Mouse (Mus musculus): ENCODE results near the gene Atp6v0c.

Gene Atp6v0c

GRCm38 (mm10) chr17:24199252-24199651, 29.8 kb upstream of the Atp6v0c start:
- DNase-seq (ENCODE audit: low read depth), result no peak

DNA sequence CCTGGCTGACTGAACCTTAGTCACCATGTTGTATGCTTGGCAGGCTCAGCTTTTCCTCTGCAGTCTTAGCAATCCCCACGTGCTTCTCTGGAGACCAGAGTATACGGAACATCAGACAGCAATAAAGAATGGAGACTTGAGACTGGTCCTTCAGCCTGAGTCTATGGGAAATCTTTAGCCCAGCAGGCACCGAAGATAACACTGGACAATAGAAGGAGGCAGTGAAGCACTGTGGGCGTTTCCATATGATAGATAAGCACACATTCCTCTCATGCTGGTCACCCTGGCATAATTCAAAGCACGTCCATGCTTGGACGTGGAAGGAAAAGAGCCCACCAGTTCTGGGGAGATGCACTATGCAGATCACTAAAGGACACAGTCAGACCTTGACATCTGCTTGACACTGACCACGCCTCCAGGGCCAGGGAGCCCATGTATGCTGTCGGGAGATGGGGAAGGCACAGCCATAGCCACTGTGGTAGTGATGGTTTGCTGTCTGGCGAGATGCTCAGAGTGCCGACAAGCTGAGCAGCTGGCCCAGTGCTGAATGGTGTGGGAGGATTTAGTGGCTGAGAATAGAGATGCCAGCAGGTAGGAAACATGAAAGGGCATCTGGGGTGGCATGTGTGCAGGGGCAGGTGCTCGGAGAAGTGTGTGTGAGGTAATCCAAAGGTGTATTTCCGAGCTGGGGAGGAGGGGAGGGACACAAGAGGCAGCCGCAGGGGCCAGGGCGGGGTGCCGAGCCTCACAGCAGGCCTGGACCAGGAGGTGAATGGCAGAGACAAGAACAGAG, 27.7 kb upstream of the Atp6v0c start:
- no peak for DNase-seq (ENCODE audit: low read depth)

DNA sequence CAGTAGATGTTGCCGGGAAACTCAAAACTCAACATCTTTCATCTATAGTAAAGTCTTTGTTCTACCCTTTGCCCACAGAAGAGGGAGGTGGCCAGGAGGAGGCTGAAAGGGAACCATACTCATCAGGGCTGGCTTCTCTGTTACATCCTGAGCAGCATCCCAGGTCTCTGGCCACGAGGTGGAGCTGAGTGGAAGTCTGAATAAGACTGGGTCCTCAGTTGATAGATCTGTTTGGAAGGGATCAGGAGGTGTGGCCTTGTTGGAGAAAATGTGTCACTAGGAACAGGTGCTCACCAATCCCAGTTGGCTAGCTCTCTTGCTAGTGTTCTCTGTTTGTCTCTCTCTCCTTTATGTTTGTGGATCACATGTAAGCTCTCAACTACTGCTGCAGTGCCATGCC, 25.8 kb upstream of the Atp6v0c start:
- DNase-seq (ENCODE audit: low read depth), result no peak

DNA sequence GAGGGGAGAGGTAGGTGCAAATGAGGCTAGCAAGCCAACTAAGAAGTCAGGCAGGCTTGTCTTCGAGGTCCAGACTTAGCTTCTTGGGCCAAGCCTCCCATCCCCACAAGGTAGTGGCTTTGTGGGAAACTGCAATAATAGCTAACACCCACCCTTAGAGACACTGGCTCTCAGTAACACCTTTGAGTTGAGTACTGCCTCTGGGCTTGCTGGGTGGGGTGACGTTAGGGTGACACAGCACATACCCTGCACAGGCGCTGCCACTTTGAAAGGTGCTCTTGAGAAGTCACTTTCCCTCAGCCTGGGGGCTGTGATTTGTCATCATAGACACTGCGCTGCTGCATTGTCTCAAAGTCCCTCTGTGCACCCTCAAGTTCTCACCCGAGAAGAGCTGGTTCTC, 24.3 kb upstream of the Atp6v0c start:
- DNase-seq (ENCODE audit: low read depth), result no peak

DNA sequence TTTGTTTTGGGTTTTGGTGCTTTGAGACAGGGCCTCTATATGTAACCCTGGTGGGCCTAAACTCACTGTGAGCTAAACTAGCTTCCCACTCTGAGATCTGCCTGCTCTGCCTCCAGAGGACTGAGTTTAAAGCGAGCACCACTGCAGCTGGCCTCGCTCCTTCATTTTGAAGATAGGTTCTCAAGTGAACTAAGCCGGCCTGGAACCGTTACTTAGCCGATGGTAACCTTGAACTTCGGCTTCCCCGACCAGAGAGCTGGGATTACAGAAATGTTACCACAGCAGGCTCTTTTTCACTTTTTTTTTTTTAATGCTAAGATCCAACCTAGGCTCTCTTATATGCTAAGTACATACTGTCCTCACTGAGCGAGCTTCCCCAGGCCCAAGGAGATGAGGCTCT, 23.8 kb upstream of the Atp6v0c start:
- no peak for DNase-seq (ENCODE audit: low read depth)

GRCm38 (mm10) chr17:24192848-24193247, 23.3 kb upstream of the Atp6v0c start:
- DNase-seq (ENCODE audit: low read depth), result no peak

GRCm38 (mm10) chr17:24191481-24191880, 22.0 kb upstream of the Atp6v0c start:
- DNase-seq (ENCODE audit: low read depth), result no peak

GRCm38 (mm10) chr17:24190934-24191333, 21.4 kb upstream of the Atp6v0c start:
- DNase-seq (ENCODE audit: low read depth), result no peak

- DNase-seq (ENCODE audit: low read depth), result no peak
Observed at GRCm38 (mm10) chr17:24174259-24174658, 4.8 kb upstream of the Atp6v0c start.

GRCm38 (mm10) chr17:24173423-24173822, 3.9 kb upstream of the Atp6v0c start:
- peak; percentile 86 for DNase-seq (ENCODE audit: low read depth)

DNA sequence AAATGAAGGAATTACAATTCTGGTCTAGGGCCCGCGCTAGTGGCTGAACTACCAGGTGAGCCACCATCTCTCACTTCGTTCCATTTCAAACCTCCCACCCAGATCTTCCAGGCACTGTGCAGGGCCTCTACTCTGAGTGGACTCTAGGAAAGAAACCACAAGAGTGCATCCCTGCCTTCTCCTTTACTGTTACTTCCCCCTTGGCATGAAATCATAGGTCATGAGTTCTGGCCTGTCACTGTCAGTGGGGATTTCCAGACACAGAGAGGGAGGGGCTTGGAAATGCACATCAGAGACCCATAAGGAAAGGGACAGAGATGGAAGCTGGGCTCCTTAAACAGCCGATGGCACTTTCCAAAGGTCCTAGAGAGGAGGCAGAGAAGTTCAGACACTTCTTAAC, 2.2 kb upstream of the Atp6v0c start:
- DNase-seq (ENCODE audit: low read depth), result no peak

GRCm38 (mm10) chr17:24170729-24171128, 1.2 kb upstream of the Atp6v0c start:
- DNase-seq (ENCODE audit: low read depth), result peak; percentile 18

DNA sequence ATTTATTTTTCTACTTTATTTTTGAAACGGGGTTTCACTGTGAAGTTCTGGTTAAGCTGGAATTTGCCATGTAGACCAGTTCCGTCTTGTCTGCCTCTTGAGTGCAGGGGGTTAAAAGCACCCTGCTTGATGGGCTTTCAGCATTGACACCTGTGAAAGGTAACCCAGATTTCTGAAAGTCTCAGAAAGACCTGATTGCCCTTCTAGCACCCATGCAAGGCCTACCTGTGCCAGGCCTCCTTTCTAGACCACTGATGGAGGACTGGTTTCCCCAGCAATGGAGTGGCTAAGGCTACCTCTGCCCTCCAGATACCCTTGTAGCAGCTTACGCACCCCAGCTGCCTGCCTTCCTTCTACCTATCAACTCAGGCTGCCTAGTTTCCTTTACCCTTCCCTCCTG, 623 bp upstream of the Atp6v0c start:
- DNase-seq (ENCODE audit: low read depth), result no peak

DNA sequence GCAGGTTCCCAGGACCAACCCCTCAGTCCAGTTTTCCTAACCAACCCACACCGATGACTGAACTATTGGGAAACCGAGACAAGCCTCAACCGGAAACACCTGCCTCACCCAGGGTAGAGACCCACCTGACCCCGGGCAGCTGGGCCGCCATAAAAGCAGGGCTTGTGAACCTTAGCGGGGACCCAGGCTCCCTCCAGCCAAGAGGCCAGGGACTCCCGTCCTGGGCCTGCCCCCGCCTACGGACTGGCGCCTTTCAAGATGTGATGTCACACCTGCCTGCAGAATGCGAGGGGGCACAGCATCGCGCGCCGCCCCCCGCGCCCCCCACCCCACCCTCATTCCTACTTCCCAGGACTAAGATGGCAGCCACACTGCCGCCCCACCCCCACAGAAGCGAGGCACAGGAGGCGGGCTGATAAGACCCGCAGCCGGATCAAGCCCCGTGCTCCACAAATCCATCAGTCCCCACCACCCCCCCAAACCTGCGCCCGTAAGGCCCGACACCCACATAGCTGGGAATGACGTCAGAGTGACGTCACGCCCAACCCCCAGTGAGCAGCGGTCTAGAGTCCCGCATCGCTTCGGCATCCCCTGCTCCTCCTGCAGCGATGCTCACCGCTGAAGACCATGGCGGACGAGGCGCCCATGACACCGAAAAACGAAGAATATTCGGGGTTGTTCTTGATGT, 768 bp downstream of the Atp6v0c start:
- peak; percentile 94 for DNase-seq (ENCODE audit: low read depth)

- DNase-seq (ENCODE audit: low read depth), result no peak
Observed at GRCm38 (mm10) chr17:24167891-24168505, 1.5 kb downstream of the Atp6v0c start.

DNA sequence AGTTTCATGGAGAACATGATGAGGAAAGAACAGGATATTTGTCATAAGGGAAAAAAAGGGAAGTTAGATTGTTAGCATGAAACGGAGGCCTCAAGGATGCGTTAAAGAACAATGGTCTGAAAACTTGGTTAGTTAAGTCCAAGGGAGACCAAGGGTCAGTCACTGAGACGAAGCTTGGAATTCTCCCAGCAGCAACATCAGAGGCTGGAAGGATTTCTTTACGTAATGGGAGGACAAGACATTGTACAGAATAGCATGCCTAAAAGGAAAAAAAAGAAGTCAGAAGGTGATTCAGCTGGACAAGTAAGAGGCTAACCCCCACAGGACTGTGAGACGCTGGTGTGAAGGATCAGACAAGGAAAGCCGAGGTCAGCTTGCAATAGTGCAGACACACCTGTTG, 2.4 kb downstream of the Atp6v0c start:
- no peak for DNase-seq (ENCODE audit: low read depth)

DNA sequence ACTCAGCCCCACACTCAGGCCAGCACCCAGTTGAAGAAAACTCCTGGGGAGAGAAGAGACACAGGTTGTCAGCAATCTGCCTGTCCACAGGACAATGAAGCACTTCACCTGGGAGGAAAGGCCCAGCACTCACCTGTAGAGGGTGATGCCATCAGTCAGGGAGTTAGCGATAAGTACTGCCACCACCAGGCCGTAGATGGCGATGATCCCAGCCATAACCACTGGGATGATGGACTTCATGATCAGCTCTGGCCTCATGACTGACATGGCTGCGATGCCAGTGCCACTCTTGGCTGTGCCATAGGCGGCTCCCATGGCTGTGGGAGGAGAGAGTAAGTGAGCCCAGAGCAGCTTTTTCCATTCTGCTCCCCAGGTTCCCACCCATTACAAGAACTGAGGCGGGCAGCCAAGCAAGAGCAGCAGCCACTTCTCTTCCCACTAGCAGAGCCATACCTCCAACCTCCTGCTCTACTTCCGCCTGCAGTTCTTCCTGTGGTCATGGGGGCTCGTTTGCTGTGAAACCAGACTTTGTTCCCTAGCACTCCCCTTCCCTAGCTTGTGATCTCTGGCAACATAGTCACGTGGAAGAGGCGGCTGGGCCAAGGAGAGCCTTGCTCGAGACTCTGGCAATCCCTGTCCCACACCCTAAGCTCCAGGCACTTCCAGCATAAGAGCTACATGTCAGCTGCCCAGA, 4.8 kb downstream of the Atp6v0c start:
- DNase-seq (ENCODE audit: low read depth), result no peak

GRCm38 (mm10) chr17:24163176-24163962, 6.1 kb downstream of the Atp6v0c start, which contains the start of gene Amdhd2:
Amdhd2 (minus strand) TSS chr17:24163766.
- peak; percentile 96 for DNase-seq (ENCODE audit: low read depth)

- DNase-seq (ENCODE audit: low read depth), result peak; percentile 62
Observed at GRCm38 (mm10) chr17:24162584-24163175, 6.8 kb downstream of the Atp6v0c start.

- no peak for DNase-seq (ENCODE audit: low read depth)
Observed at GRCm38 (mm10) chr17:24161466-24161865, 8.0 kb downstream of the Atp6v0c start.

GRCm38 (mm10) chr17:24157526-24157925, 12.0 kb downstream of the Atp6v0c start:
- DNase-seq (ENCODE audit: low read depth), result no peak

Measured in induced T-regulatory cell, adult 2 months (primary cell).